Mouse (Mus musculus) thymus, postnatal 25 days (tissue): ENCODE results near the gene Ptbp3.
A peak's percentile ranks its signal among the peaks of the same experiment; 100 is the strongest.
"Not testable (repeated sequence)": the region's sequence is repeated elsewhere in the genome, so short reads cannot be mapped to it uniquely, and the experiment has no call there.

Experiments
- DNase-seq: peaks from one replicate; pipeline ENCODE4 v3.0.0; 2022

Ptbp3 gene

DNA sequence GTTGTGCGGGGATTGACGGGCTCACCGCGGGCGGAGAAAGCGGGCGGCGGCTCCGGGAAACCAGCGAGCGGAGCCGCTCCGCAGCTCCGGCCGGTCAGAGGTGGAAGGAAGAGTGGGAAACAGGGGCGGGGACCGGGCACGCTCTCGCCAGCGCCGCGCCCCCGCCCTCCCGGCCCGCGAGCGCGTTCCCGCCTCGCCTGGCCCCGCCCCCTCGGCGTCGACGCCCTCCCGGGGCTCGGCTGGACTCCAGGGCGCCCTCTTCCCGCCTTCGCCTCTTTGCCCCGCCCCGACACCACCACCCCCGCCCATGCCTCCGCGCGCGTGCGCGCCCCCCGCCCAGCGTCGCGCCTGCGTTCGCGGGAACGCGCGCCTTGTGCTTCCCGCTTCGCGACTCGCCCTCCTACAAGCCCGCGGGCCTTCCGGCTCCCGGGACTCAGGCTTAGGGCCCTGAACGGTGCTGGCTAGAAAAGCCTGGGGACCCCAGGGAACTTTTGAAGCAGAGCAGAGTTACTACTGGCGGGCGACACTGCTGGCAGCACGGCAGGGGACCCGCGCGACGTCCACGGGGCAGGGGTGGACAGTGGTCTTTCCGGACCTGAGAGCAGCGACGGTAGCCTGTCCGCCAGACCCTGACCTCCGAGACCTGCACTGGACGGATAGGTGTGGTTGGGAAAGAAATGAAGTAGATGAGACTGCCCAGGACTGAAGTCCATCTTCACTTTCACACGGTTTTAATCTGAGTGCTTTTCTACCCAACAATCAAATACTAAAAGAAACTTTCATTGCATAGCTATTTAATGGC lies at the start of gene Ptbp3:
Ptbp3 (minus strand) TSS at position 190 of the 802 bp plus-strand sequence.
- DNase-seq = peak; percentile 96

DNA sequence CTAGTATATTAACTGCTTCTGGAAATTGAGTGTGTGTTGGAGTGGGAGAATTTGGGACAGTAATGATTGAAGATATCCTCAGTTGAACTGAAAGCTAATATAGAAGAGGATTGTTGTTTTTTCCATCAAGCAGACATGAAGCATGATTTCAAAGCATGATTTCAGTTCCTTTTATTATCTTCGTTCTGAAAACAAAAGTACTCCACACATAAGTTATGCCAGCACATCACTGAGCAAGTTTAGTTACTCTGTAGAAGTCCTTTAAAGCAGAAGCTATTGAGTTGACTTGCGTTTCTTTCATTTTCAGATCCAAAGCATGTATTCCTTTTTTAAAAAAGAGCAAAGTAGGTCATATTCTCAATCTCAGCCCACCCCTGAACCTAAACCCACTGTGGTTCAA lies 47.4 kb upstream of the Ptbp3 start:
- DNase-seq = no peak

DNA sequence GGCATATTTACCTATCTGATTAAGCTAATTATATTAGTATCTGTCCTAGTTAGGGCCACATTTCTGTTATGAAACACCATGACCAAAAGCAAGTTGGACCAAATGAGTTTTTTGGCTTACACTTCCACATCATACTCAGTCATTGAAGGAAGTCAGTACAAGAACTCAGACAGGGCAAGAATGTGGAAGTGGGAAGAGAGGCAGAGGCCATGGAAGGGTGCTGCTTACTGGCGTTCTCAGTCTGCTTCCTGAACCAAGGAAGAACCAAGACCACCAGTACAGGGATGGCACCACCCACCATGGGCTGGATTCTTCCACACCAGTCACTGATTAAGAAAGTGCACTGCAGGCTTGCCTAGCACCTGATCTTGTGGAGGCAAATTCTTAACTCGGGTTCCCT lies 45.5 kb upstream of the Ptbp3 start:
- DNase-seq = no peak

DNA sequence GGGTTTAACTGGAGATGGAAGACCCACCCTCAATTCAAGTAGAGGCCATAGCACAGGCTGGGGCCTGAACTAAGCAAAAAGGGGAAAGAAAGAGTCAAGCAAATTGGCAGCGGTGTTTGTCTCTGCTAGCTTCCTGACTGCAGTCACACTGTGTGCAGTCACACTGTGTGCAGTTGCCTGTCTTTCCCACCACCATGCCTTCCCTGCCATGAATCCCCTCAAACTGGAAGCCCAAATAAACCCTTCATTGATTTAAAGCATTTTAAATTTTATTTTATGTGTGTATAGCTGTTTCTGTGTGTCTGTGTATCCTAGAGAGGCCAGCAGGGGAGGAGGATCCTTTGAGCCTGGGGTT lies 38.7 kb upstream of the Ptbp3 start:
- no peak for DNase-seq

DNA sequence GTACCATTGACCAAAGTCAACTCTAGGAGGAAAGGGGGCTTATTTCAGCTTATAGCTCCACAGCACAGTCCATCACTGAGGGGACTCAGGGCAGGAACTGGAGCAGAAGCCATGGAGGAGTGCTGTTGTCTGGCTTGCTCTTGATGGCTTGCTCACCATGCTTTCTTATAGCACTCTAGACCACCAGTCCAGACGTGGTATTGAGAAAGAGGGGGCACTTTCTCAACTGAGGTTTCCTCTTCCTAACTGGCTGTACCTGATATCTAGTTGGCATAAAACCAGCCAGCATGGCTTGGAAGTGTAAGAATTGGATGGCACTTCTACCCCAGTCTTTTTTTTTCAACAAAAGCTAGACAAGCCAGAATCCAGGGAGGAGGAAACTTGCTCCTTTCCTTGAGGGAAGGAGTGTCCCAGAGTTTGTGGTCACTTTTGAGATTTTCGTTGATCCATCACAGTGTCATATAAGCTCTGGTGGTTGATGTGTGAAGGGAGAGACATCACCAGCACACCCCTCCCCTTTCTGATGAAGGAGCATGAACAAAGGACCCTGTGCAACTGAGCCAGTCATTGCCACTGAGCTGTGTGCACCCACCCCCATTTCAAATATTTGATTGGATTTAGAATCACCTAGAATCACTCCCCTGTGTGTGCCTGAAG lies 38.2 kb upstream of the Ptbp3 start:
- DNase-seq = no peak

DNA sequence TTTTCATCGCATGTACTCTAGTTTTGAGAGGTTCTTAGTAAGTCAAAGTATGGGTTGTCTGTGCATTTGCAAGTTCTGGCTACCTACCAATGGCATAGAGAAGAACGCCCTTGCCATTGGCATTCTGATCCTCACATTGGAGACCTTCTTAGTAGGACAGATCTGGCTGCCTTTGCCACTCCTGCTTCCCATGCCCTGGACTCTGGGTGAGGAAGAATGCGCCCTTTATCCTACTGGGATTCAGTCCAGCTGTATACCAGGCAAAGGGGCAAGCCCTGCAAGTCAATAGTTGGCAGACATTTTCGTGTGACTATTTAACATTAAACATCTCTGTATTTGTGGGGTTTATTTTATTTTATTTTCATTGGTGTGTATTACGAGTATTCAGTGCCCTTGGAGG lies 35.9 kb upstream of the Ptbp3 start:
- no peak for DNase-seq

DNA sequence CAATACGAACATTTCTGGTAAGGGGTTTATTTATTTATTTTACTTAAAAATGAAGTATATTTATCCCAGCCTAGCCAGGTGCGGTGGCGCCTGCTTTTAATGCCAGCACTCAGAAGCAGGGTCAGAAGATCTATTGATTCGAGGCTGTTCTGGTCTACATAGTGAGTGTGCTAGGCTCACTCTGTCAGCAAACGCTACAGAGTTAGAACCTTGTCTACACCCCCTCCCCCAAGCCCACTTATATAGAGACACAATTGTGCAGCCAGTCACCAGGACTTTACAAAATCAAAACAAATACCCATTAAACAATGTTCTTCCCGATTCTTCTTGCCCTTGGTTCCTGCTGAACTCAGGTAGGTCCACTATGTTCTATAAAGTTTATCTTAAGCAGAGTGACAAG lies 33.0 kb upstream of the Ptbp3 start:
- no peak for DNase-seq

DNA sequence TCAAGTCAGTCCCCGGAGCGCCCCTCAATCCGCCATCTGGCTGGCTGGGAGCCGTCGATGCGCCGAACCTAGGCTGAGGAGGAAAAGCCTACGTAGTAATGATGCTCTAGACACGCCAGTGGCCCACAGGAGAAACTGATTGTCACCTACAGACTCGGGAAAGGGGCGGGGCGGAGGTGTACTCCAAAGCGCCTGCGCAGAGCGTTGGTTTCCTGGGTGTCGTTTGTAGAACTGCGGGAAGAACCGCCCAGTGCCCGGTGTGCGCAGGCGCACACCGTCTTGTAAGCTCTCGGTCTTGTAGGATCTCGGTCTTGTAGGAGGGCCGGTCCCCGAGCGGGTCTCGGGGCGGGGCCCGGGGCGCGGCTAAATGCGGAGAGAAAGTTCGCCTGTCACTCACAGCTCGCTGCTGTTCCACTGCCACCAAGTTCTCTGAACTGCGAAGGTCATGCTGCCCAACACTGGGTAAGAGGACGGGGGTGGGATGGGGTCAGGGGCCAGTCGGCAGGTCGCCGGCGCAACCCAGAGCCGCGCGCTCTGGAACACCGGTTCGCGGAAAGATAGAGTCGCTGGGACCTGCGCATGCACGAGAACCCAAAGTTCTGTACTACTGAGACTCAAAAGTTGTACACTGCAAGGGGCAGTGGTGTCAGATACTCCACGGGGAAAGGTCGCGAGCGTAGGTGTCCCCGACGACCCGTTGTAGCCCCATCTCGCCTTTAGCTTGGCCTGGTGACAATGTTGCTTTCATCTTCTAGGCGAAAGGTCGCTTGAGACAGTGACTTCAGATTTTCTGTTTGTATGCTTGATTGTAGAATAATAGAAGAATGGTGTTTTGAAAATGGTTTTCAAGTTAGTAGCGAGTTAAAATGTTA lies 32.4 kb upstream of the Ptbp3 start, which contains the start of gene Hsdl2:
Hsdl2 (plus strand) TSS at position 250 of the 872 bp plus-strand sequence.
- DNase-seq = peak; percentile 100

DNA sequence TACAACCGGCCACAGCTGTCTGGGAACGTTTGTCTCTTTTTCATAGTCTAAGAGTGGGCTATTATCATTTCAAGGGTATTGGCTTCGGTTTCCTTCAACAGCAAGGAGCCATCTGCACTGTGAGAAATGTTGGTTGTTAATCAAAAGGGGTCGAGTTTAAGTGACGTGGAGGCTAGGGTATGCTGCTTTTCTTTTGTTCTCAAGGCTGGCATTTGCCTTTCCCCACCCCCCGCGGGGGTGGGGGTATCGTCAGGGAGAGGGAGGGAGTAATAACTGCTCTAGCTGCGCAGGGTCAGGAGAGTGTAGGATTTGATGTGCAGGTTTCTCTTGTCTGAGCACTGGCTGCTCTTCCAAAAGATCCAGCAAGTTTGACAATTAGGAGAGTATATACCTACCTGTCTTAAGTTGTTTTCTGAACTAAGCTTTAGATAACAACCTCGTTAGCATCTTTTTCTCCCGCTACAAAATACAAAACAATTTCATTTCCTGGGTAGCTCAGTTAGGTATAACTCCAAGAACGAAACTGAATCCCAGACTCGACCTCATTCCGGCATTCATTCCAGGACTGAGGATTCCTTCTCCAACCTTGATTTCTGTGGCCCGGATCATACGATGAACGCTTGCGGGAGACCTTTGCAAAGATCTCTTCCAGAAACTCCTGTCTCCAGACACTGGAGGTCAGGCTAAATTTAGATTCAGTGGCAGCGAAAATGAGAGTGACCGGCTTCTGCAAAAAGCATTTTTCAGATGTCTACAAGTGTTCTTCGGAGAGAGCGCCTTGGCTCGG lies 31.5 kb upstream of the Ptbp3 start:
- peak; percentile 68 for DNase-seq

DNA sequence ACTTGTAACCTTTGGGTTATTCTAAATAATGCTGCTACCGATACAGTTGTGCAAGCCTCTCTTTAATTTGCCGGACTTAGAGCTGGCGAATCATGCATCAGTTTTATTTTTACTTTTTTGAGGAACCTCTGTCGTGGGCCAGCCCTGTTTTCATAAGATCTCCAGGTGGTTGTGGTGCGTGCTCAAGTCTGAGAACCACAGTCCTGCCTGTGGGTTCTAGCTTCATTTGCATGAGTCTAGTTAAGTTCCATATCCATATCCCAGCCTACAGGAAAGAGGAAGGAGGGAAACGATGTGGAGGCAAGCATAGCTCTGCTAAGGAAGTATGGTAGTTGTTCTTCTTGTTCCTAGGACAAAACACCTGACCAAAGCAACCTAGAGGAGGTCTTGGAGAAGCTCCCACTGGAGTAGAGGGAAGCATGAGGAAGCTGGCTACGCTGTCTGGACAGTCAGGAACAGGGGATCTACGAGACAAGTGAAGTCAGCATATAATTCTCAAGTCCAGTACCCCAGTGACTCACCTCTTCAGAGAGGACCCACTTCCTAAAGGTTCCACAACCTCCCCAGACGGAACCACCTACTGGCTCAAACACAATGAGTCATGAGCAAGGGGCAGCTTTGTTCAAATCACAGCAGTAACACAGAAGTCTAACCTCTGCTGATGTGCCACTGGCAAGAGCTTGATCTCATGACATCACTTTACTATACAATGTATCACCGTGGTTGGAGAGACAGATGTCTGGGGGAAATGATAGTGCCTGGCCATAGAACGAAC lies 26.2 kb upstream of the Ptbp3 start:
- DNase-seq = no peak

DNA sequence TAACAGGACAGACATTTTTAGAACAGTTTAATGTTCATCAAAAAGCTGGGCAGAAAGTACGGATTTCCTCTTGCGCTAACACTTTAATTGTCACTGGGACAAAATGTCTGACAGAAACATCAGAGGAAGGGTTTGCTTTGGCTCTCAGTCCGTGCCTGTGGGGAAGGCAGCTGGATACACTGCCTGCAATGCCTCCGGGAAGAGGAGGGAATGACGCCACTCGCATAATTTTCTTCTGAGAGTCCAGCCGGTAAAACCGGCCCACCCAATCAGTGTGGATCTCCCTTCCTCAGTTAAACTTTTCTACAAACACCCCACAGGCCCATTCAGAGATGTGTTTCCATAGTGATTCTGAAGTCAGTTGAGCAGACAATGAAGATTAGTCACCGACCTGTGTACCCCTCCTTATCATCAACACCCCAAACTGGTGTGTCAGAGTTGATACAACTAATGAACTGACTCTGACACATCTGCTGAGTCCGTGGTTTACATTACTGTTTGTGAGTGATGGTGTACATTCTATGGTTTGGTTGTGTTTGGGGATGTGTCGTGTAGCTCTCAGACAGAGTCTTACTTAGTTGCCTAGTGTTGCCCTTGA lies 23.5 kb upstream of the Ptbp3 start:
- no peak for DNase-seq

DNA sequence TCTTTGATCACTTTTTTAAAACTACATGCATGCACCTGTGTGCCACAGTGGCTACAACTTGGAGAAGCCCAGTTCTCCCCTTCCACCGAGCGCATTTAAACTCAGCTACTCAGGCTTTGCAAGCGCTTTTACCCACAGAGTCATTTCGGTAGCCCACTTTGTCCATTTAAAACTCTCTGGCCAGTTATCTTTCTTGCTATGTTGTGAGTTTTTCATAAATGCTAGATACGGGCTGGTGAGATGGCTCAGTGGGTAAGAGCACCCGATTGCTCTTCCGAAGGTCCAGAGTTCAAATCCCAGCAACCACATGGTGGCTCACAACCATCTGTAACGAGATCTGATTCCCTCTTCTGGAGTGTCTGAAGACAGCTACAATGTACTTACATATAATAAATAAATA lies 21.4 kb upstream of the Ptbp3 start:
- DNase-seq = not testable (repeated sequence)

DNA sequence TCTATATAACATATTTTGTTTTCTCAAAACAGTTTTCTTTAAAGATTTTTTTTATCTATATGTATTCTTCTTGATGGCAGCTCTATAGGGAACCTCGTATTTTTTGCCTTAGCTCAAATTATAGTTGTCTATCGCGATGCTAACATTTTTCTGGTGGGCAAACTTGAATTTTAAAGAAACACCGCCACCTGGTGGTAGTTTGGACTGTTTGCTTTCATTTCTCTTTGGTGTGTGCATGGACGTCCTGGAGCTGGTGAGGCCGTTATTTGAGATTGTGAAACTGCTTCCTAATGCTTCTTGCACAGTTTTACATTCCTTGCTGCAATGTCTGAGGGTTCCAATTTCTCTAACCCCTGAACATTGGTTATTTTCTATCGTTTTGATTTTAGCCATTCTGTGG lies 20.4 kb upstream of the Ptbp3 start:
- DNase-seq = peak; percentile 77

DNA sequence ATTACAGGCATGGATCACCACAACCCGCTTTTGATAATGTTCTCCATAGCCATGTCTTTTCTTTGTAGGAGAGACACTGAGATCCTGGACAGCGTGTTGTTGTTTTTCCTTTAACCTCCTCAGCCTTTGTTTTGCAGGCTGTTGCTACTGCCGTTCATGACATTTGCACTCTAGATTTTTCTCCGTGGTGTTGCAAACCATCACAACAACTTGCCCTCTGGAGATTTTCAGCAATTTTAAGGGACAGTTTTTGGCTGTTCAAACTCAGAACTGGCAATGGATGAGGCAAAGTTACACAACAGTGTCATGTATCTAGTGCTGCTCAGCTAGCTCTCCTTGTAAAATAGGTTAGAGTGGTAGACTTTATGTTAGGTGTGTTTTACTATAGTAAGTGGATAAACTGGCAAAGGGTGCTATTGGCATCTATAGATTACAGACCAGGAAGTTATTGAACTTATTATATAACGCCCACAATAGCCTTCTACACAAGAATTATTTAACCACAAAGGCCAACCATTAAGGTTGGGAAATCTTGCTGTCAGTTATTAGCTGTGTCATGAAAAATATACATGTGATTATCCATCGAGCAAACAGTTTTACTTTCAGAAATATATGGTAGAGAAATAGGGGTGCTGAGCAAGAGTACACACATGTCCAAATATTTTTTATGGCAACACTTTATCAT lies 18.6 kb upstream of the Ptbp3 start:
- no peak for DNase-seq

DNA sequence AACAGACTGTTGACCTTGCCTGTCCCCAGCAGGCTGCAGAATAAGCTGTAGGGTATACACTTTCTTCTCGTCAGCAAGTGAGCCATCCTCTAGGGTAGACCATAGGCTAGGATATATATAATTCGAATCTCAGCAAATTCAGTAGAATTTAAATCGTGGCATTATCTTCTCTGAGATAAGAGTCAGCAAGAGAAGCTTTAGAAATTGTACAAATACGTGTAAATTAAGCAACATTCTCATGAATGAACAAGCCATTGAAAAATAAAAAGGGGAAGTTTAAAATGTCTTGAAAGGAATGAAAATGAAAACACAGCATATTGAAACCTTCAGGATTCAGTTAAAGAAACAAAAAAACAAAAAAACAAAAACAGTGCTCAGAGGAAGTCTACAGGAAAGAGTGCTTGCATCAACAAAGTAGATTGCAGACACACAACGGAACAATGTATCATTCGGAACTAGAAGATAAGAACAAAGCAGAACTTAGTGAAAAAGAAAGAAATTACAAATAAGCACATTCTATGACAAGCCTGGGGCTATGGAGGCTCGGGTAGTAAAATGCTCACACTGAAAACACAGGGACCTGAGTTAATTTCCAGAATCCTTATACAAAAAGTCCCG lies 16.5 kb upstream of the Ptbp3 start:
- DNase-seq = no peak

DNA sequence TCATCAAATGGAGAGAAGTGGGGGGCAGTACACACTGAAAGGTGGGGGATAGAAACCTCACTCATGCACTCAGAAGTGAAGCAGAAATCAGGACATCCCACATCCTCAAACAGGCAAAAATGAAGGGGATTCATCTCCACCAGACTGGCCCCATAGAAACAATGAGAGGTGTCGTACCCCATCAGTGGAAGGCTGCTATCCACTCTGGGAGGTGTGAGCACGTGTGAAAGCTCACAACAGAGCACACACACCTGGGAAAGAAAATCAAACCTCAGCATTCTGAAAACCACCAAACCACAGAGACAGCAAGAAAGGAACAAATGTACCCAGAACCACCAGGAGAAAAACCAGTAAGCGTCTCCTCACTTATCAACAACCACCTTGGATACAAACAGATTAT lies 15.0 kb upstream of the Ptbp3 start:
- DNase-seq = no peak

DNA sequence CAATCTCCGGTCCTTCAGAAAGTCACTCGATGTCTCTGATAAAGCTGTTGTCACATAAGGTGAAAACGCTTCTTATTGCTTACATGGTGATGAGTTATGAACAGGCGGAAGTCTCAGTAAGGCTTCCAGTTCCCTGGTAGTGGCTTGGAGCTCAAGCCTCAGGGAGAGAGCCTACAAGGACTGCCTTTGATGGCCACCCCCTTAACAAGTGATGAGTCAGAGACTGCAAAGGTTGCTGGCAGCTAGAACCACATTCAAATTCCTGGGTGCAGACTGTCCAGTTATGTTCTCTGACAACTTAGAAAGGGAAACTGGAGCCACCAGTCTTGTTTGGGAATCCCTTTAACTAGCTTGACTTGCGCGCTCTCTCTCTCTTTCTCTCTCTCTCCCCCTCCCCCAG lies 11.0 kb upstream of the Ptbp3 start:
- no peak for DNase-seq

DNA sequence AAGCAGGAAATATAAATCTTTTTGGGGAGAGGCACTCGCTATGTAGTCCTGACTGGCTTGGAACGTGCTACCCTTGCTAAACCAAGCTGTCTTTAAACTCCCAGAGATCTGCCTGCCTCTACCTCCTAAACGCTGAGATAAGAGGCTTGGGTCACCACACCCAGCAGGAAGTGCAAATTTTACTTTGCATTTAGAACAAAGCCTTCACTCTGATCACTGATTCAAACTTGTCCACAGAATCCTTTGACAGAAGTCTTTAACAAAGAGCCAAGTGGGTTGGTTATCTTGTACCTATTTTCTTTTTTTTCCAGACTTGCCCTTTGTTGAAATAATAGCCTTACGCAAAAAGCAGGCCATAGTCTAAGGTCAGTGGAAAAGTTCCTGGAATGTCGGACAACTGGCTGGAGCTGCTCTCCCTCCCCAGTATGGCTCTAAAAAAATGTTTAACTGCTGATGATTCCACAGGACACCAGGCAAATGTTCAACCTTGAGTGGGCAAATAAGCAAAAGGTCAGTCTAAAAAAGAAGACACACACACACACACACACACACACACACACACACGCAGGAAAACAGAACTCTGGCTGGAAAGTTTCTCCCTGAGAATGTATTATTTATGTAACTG lies 9.0 kb upstream of the Ptbp3 start:
- DNase-seq = no peak

DNA sequence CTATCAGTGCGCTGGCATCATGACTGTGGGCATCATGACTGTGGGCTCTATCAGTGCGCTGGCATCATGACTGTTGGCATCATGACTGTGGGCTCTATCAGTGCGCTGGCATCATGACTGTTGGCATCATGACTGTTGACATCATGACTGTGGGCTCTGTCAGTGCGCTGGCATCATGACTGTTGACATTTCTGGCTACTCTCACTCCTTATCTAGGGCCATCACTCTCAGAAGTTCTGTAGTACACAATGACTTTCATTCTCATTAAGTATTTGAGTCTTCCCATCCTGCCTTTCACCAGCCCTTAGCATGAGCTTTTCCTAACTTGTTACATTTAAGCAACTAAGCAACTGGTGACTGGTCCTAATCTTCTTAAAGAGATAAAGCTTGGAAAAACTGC lies 8.2 kb upstream of the Ptbp3 start:
- not testable (repeated sequence) for DNase-seq

DNA sequence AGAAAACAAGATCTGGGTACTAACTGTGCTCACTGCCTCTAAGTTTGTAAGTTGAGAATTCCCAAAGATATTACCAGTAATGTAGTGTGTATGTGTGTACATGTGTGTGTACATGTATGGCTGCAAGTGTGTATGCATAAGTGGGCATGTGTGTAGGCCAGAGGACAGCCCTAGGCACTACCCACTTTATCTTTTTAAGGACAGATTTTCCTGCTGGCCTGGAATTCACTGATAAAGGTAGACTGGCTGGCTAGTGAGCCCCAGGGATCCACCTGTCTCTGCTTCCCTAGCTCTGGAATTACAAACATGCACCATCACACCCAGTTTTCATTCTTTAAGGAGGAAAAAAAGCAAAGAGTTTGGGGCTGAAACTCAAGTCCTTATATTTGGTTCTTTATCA lies 6.0 kb upstream of the Ptbp3 start:
- DNase-seq = no peak
